Mouse (Mus musculus) cerebellum, postnatal 10 days (tissue): Measurements from ENCODE around the gene Pgm2.
A peak's percentile ranks its signal among the peaks of the same experiment; 100 is the strongest.

Experiments
- DNase-seq, 2 experiments: peaks; one replicate each; pipeline ENCODE4 v3.0.0; 2021; ENCODE audit warnings: mixed read lengths in 2 of 2

Gene Pgm2

DNA sequence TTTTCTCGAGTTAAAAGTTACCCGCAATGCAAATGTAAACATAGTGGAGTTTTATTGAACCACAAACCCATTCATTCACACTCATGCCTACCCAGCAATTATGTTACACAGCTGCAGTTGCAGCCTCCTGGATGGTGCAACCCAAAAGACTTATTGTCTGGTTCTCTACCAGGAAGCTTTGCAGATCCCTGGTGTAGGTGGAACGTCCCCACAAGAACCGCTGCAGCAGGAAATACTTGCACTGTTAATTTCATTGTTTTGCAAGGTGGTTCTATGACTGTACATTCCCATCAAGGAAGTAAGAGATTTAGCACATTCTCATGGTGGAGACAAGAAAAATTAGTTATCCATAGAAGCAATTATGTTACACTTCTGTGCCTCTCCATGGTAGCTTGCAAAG, 15.4 kb upstream of the Pgm2 start:
- no peak for DNase-seq

DNA sequence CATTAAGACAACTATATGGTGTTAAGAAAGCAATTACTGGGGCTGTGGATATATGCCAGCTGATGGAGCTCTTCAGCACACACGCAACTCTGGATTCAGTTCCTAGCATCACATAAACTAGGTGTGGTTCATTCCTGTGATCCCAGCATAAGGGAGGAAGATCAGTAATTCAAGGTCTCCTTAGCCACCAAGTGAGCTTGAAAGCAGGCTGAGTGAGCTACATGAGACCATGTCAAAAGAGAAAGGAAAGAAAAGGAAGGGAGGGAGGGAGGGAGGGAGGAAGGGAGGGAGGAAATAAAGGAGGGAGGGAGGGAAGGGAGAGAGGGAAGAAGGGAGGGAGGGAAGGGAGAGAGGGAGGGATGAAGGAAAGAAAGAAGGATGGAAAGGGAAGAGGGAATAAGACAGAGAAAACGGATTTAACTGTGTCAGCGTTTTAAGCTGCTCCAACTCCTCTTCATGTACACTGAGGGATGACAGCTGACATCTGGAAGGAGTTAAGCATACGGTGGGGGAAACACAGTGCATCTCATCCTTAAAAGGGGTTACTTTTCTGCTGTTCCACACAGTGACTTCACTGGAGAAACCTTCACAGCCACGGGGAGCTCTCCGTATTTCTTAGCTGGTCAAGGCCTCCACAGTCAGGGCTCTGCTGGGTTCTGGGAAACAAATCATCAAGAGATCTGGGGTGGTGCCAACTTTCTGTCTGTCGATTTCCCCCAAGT, 13.8 kb upstream of the Pgm2 start:
- peak; percentile 15 to 16 for DNase-seq

DNA sequence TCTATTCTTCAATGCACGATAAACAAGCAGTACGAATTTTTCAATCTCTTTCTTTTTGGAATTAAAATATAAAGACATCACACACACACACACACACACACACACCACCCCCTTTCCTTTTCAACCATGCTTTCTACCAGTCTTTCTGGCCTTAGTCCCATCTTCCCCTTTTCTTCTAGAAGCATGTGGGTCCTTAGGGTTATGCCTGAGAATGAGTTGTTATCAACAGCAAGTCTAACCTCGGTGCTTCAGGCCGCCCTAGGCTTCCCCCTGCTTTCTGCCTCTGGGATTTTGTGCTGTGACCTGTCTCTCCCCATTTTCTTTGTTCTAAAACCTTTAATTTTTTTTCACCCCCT, 13.3 kb upstream of the Pgm2 start:
- no peak for DNase-seq

- DNase-seq = no peak
Observed at GRCm38 (mm10) chr5:64083447-64084359, 9.0 kb upstream of the Pgm2 start.

- DNase-seq = no peak
Observed at GRCm38 (mm10) chr5:64085405-64085804, 7.3 kb upstream of the Pgm2 start.

DNA sequence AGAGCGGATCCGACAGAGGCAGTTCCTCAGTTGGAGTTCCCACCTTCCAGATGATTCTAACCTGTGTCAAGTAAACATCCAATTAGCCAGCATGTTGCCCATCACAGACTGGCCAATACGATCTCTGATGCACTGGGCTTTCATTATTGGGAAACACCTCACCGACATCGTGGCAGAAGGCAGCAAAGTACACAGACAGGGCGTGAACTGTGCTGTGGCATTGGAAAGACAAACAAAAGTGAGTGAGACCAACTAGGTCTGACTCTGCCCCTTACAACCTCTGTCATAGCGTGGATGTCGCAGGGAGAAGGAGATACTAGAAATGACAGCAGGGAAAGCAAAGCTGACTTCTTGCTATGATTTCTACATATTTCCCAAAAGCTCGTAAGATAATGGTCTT, 4.0 kb upstream of the Pgm2 start:
- DNase-seq = no peak

- DNase-seq = no peak
Observed at GRCm38 (mm10) chr5:64093349-64093871, 660 bp downstream of the Pgm2 start.

GRCm38 (mm10) chr5:64095342-64095993, 2.7 kb downstream of the Pgm2 start:
- no peak for DNase-seq

- no peak for DNase-seq
Observed at GRCm38 (mm10) chr5:64101993-64102716, 9.4 kb downstream of the Pgm2 start.

GRCm38 (mm10) chr5:64102717-64103075, 9.9 kb downstream of the Pgm2 start:
- no peak for DNase-seq

GRCm38 (mm10) chr5:64107596-64108289, 15.0 kb downstream of the Pgm2 start:
- no peak for DNase-seq

DNA sequence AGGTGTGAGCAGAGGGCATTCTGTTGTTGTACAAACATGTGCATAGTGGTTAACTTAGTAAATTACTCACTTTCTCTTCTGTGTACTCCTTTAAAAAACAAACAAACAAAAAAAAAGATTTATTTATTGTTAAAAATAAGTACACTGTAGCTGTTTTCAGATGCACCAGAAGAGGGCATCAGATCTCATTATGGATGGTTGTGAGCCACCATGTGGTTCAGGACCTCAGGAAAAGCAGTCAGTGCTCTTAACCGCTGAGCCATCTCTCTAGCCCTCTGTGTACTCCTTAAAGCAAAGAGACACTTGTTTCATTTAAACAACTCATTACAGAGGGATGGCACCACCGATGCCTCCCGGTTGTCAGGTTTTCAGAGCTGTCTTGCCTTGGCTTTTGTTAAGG, 16.5 kb downstream of the Pgm2 start:
- peak; percentile 25 to 26 for DNase-seq

GRCm38 (mm10) chr5:64112360-64112759, 19.6 kb downstream of the Pgm2 start:
- no peak for DNase-seq

DNA sequence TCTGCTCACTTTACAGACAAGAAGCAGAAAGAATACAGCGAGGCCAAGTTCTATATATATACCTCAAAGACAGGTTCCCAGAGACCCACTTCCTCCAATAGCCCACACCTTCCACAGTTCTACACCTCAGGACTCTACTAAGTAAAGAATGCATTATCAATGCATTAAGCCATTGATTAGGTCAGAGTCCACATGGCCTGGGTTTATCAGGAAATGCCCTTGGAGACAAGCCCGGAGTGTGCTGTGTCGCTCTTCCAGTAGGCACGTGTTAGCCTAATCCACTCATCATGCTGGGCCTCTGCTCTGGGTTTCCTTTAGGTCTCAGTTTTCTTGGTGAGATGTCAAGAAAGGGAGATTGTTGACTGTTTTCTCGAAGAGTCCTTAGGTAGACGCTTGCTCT, 21.5 kb downstream of the Pgm2 start:
- DNase-seq = no peak

DNA sequence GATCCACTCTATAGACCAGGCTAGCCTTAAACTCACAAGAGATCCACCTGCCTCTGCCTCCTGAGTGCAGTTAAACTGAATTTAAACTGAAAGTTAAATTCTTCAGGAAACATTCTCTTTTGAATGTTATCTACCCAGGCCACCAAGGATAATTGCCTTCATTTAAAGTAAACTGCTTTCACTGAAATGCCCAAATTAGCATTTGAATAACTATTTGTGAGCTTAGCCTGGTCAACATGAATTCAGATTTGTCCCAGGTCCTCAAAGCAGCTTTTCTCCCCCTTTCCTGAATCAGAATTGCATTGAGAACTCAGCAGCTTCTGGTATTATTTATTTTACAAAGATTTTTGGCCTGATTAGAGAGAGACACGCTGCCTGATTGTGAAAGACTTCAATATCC, 24.4 kb downstream of the Pgm2 start:
- DNase-seq = no peak

GRCm38 (mm10) chr5:64125783-64126182, 33.0 kb downstream of the Pgm2 start:
- DNase-seq = no peak

DNA sequence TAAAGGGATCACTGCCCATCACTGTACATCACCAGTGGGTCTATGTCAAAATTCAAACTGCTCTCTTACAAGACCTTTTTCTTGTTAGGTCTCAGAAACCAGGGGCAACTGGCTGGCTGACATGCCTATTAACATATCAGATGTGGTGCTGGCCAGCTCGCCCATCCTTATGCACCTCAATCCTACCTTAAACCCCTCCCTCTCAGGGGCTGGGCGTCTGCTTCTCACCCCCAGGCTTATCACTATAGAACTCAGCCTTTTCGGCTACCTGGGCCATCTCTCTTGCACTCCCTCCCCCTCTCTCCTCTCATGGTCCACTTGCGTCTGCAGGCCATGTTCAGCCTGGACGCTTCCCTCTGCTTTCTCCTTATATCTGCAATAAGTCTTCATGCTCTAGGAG, 38.8 kb downstream of the Pgm2 start:
- no peak for DNase-seq

DNA sequence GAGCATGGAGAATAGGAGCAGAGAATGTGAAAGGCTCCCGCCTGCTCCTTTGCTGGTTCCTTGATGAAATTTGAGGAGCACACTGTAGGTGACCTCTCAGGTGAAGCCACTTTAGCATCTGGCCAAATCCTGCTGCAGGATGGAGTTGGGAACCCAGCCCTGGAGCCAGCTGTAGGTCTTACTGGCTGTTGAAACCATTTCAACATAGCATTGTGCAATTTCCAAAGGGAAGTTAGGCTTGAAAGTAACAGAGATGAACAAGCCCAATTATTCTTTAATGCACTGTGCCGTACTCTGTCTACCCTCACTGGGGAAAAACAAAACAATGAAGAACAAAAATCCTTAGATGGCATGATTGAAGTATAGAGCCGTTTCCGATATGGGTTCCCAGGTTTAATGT, 41.2 kb downstream of the Pgm2 start:
- DNase-seq = no peak

- DNase-seq = peak in 1 of 2 experiments; percentile 27
Observed at GRCm38 (mm10) chr5:64136325-64136724, 43.6 kb downstream of the Pgm2 start.

GRCm38 (mm10) chr5:64140202-64140601, 47.5 kb downstream of the Pgm2 start:
- DNase-seq = no peak

DNA sequence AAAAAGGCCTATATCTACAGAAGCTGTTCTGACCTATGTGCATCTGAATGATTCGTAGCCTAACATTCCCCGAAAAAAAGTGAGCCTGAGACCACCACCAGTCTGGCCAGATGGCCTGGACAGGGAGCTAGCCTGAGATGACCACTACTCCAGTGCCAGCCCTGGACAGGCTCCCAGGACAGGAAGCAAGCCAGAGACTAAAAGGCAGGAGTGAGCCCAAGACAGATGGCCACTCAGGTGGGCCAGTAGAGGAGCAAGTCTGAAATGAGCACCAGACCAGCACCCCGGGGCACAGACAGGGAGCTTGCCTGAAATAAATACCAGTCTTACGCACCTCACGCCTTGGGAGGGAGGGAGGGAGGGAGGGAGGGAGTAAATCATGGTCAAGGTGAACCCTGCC, 51.6 kb downstream of the Pgm2 start:
- DNase-seq = peak; percentile 91 to 94

- DNase-seq = no peak
Observed at GRCm38 (mm10) chr5:64146384-64147005, 53.7 kb downstream of the Pgm2 start.
